Mouse (Mus musculus) layer of hippocampus, postnatal 10 days (tissue): Measurements from ENCODE around the gene Nt5dc3. TPM values are rescaled to one million over a fixed set of nuclear protein-coding genes. Genes with fewer than 3 reads are reported as not detected.

Experiments
- DNase-seq, 2 experiments: peaks; one replicate each; pipeline ENCODE4 v3.0.0; 2021; ENCODE audit warnings: low spot score in 2 of 2
- long read RNA-seq: library from polyadenylated mRNA; stranded (forward); transcript quantifications from one replicate; pipeline ENCODE4 v2.0.0, GENCODE M21; 2023
- total RNA-seq, 2 experiments: library from RNA; stranded (reverse); gene quantifications; 2 replicates each; pipeline ENCODE4 v1.2.3; 2021

Nt5dc3 gene
- 100 to 1,000 TPM in 1 of 2 experiments, 10 to 100 TPM in 1; 86.3 to 102 TPM for total RNA-seq
- long read RNA-seq, full-length matches to known transcripts, result 2 of 19 reads
- long read RNA-seq, partial matches to known transcripts, result 0 of 19 reads
- long read RNA-seq, other reads (novel, unspliced or antisense), result 17 of 19 reads

- peak; percentile 85 to 92 for DNase-seq
These were observed at the start of gene Nt5dc3 for GRCm38 (mm10) chr10:86778398-86779116. Nt5dc3 (plus strand) TSS chr10:86779005.

- DNase-seq, result peak; percentile 88 to 89
These were observed 47.8 kb upstream of the Nt5dc3 start for GRCm38 (mm10) chr10:86730823-86731499.

GRCm38 (mm10) chr10:86731500-86731863, 47.3 kb upstream of the Nt5dc3 start:
- no peak for DNase-seq

- DNase-seq, result no peak
These were observed 43.8 kb upstream of the Nt5dc3 start for GRCm38 (mm10) chr10:86735036-86735435.

GRCm38 (mm10) chr10:86742918-86743317, 35.9 kb upstream of the Nt5dc3 start:
- DNase-seq, result no peak

DNA sequence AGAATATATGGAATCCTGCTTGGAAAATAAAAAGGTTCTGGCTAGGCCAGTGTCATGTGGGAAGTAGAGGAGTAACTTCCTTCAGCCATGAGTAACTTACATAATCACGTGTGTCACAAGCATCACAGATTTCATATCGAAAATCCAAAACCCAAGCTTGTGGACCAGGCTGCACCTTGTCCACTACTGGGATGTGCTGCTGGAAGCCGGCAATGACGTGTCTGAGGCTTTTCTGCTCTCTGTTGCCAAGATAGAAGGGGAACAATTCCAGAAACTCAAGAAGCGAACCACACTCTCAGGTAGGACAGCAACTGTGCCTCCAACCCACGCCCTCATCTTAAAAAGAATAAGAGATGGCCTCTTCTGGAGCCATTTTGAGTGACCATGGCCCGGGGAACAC, 34.5 kb upstream of the Nt5dc3 start:
- DNase-seq, result no peak

DNA sequence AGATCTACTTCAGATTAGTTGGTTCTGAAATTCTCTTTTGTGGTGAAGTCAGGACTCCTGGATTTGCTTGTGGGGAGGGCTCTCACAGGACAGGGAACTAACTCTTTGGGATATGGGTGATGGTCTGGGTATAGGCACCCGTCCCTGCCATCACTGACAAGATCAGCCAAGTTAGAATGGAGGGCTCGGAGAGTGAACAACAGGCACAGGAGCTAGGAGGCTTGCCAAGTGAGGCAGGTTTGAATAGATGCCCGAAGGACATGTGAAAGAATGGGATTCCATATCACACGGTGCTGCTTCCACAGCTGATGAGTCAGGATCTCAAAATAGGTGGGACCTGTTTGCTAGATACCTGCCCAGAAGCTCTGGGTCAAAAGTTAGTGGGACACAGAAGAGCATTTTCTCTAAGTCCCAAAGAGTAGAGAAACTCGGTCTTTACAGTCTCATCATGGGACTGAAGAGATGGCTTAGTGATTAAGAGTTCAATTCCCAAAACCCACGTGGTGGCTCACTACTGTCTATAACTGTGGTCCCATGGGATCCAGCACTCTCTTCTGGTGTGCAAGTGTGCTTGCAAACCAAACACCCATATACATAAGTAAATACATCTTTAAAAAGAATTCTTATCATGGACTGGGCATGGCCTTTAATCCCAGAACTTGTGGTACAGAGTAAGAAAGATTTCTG, 22.8 kb upstream of the Nt5dc3 start:
- DNase-seq, result no peak

DNA sequence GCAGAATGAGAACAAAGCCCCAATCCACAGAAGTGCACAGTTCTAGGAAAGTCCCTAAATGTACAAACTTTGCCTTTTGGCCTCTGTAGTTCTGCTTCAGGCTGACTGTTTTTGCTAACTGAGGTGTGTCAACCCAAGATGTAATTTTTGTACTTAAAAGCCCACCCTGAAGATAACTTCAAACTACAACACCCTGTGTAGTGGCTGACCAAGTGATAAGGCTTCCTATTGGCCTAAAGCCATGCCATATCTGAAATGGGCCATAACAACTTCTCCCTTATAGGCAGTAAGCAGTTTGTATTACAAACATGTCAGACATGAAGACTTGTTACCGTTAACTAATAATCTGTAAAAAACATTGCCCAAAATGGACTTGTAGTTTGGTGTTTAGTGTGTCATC, 21.1 kb upstream of the Nt5dc3 start:
- DNase-seq, result no peak

GRCm38 (mm10) chr10:86758211-86758610, 20.6 kb upstream of the Nt5dc3 start:
- no peak for DNase-seq

DNA sequence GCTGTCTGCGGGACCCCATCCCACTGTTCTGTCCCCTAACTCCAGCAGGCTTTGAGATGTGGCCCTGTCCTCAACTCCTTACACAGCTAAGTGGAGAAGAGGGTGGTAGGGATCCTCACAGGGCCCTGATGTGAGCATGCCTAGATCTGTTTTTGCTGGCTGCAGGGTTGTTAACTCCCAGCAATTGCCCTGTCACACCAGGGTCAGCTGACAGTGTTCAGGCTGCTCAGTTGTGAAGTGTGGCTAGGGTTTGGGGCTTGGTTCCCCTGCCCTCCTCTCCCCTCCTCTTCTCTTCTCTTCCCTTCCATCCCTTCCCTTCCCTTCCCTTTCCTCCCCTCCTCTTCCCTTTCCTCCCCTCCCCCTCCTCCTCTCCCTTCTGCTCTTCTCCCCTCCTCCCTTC, 17.6 kb upstream of the Nt5dc3 start:
- no peak for DNase-seq

DNA sequence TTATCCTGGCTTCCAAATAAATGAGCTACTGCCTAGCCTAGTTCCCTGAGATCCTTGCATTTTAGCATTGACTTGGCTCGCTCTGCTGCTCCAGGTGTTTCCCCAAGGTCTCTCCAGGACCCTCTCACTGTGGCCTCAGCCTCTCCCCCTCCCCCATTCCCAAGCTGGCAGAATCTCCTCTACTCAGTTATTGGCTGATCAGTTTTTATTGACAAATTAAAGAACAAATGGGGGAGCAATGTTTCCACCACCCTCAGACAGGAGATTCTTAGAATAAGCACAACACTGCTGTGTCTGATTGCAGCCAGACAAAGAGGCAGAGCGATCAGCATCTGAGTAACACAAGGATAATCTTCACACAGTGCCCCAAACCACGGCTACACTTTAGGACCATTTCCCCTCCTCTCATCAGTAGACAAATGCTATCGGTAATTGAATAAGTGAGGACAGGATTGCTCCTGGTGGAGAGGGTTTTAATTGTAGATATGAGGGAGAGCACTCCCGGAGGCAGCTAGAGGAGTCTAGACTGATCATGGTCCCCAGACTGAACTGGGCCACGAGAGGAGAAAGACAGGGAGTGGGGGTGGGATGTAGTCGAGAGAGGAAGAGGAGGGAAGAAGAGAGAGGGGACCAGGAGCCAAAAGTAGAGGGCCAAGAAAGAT, 17.0 kb upstream of the Nt5dc3 start:
- DNase-seq, result no peak

GRCm38 (mm10) chr10:86762384-86762730, 16.4 kb upstream of the Nt5dc3 start:
- DNase-seq, result no peak

DNA sequence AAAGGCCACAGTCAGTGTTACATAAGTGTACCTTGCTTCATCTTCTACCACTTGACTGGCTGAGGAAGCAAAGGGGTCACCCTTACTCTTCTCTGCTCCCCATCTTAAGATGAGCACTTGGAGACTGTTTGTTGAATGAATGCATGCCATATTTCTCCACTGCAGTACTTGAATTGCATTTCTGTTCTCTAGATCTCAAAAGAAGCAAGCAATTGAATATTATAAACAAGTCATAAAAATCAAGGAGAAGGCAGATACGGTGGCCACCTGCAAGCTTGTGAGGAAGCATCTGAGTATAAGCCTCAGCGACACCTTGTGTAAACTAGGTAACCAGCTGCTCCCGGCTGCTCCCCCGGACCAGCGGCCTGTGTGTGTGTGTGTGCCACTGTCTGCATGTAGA, 15.1 kb upstream of the Nt5dc3 start, which contains the start of gene Gm49358:
Gm49358 (plus strand) TSS at position 301 of the 400 bp plus-strand sequence.
- DNase-seq, result no peak

- no peak for DNase-seq
These were observed 13.3 kb upstream of the Nt5dc3 start for GRCm38 (mm10) chr10:86765344-86765966.

GRCm38 (mm10) chr10:86769216-86769615, 9.6 kb upstream of the Nt5dc3 start:
- no peak for DNase-seq

GRCm38 (mm10) chr10:86769797-86770196, 9.0 kb upstream of the Nt5dc3 start:
- DNase-seq, result no peak

GRCm38 (mm10) chr10:86771701-86772100, 7.1 kb upstream of the Nt5dc3 start:
- DNase-seq, result no peak

DNA sequence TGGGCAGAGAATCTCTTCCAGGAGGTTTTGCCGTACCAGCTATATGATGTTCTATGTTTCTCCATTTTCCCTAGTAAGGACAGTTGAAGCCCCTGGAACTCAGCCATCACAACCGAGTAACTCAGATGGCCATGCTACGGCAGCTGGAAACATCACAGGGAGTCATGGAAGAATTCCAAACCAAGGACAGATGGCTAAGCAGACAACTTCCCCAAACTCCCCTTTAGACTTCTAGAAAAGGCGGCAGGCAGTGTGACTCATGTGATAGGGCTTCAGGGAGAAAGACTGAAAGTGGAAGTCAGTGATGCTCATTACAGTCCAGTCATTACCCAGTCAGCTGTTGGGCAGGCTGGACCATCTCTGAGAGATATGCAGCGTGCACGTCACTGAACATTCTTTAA, 6.6 kb upstream of the Nt5dc3 start:
- DNase-seq, result no peak

DNA sequence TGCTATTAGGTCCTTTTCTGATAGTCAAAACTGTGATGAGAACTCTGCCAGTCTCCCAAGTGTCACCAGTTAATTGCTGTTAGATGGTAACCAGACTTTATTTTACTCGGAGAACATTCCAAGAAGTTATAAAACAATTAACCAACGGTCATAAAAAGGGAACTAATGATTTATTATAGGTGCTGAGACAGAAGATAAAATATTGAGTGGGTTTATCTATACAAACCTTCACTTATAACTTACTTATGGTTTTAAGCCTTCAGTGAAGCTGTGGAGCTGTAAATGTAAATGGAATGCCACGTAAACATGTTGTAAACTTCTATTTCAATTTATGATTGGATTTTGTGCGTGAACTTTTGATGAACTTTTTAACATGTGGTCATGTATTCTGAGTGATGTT, 5.4 kb upstream of the Nt5dc3 start:
- DNase-seq, result no peak

- DNase-seq, result no peak
These were observed 2.5 kb upstream of the Nt5dc3 start for GRCm38 (mm10) chr10:86776281-86776680.
